Comparison of ENCODE assay signal across 8 mouse cellular contexts in genomic region chr12:113981613-113982012, GRCm38 (mm10).
DNase-seq lines count a peak whose midpoint lies in the region; ATAC-seq and TF ChIP-seq lines count a peak whose summit lies in the region.
"Not testable (repeated sequence)": the region's sequence is repeated elsewhere in the genome, so short reads cannot be mapped to it uniquely, and the experiment has no call there.

No protein-coding gene starts in this region.

- not testable (repeated sequence) for H3K9ac ChIP-seq in stomach, postnatal 0 days (ENCODE audit: low read length)

- H3K27ac ChIP-seq in stomach, postnatal 0 days (replicated peaks): not testable (repeated sequence)

- not testable (repeated sequence) for H3K4me2 ChIP-seq in stomach, postnatal 0 days (replicated peaks; ENCODE audit: low read depth)

- peak; percentile 97 for ATAC-seq in common myeloid progenitor, adult 5-6 weeks (replicated peaks; ENCODE audit: low read depth, poor library complexity, severe bottlenecking)
- ATAC-seq in stomach, postnatal 0 days (ENCODE audit: low FRiP score, low TSS enrichment): not testable (repeated sequence)

- not testable (repeated sequence) for H3K4me1 ChIP-seq in stomach, postnatal 0 days (replicated peaks; ENCODE audit: control insufficient read depth, insufficient read depth)

- intact Hi-C loops in left cerebral cortex, postnatal 4 days (cut with DNase I): not testable (repeated sequence)

- TF ChIP-seq EP300 in stomach, postnatal 0 days (optimal IDR thresholded peaks at IDR 0.05): not testable (repeated sequence)

- H3K4me3 ChIP-seq in stomach, postnatal 0 days (ENCODE audit: low read depth, low read length): not testable (repeated sequence)

- peak; percentile 23 for DNase-seq in 3T3-L1 (ENCODE audit: low read depth, low spot score)
- peak; percentile 55 for DNase-seq in adrenal gland, adult 8-10 months
- peak; percentile 32 to 56 for DNase-seq in gastrocnemius, postnatal 4 days (ENCODE audit: low spot score in 2 of 2)
- peak; percentile 87 to 99 for DNase-seq in kidney, adult 8-10 months
- DNase-seq in left cerebral cortex, postnatal 4 days: peak; percentile 72
- peak; percentile 21 to 32 for DNase-seq in monocyte, adult 2 months (ENCODE audit: low read depth in 1 of 2, low spot score in 2 of 2)
- DNase-seq in stomach, postnatal 0 days (ENCODE audit: low spot score): peak; percentile 34

- H3K27me3 ChIP-seq in stomach, postnatal 0 days (ENCODE audit: control insufficient read depth, insufficient read depth, low read length): not testable (repeated sequence)

- not testable (repeated sequence) for H3K36me3 ChIP-seq in stomach, postnatal 0 days (ENCODE audit: control insufficient read depth, insufficient read depth, low read length)

- 37% methylated on average over 10 of the region's 10 CpGs for WGBS in stomach, postnatal 0 days

- TF ChIP-seq CTCF in stomach, postnatal 0 days (IDR thresholded peaks at IDR 0.05; ENCODE audit: low read depth): peak; percentile 73

- not testable (repeated sequence) for H3K9me3 ChIP-seq in stomach, postnatal 0 days (ENCODE audit: control insufficient read depth, low read length)

Comparison
In these comparisons a context has a peak if more than half of its experiments do, and no peak if none do; other contexts are left out.
1. DNase-seq: peak in every context shown above with its lines; median percentile 93 in kidney, adult 8-10 months; 72 in left cerebral cortex, postnatal 4 days; 55 in adrenal gland, adult 8-10 months; 44 in gastrocnemius, postnatal 4 days; 34 in stomach, postnatal 0 days; 26 in monocyte, adult 2 months; 23 in 3T3-L1.